ENCODE assay signal across 27 mouse cellular contexts in the genomic region with DNA sequence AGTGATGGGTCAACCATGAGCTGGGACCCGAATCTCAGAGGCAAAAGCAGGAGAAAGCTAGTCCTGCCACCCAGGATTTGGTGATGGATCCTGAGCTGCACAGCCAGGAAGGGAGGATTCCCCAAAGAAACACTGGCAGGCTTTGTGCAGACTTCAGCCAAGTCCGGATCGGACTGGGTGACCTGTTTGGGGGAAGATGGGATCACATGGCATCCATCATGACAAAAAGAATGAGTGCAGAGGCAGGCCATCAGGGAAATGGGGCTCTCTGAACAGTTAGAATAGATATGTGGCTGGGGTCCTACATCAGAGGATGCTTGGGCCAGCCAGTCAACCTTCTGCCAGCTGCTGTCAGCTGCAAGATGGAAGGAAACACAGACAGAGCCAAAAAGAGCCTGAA.
DNase-seq lines count a peak whose midpoint lies in the region; ATAC-seq and TF ChIP-seq lines count a peak whose summit lies in the region.
"Had no signal": no experiment of that assay in that cellular context is flagged by ENCODE, and none has a peak within 500 bp of the region (broad histone marks: within the 10 kb centered on the region; RNA-seq: fewer than 3 reads in every experiment).

No protein-coding gene starts in this region.

- no peak for TF ChIP-seq CTCF in cerebellum, adult 2 months (IDR thresholded peaks at IDR 0.05; ENCODE audit: borderline replicate concordance, insufficient read depth, low read depth, low read length)
- no peak for TF ChIP-seq CTCF in testis, adult 2 months (IDR thresholded peaks at IDR 0.05; ENCODE audit: control insufficient read depth, insufficient read depth, insufficient replicate concordance, low read depth, low read length)

- peak; percentile 27 to 29 for DNase-seq in cerebellum, postnatal 10 days
- DNase-seq in cerebellum, adult 2 months, result no peak
- DNase-seq in heart, adult 18-20 months, result peak; percentile 5 to 26
- no peak for DNase-seq in heart, postnatal 4 days
- no peak for DNase-seq in hindbrain, embryonic 11.5 days (ENCODE audit: low spot score)
- no peak for DNase-seq in testis, postnatal 14 days (ENCODE audit: low spot score)
- DNase-seq: adrenal gland, adult 8-10 months; adrenal gland, postnatal 25 days; cerebellum, adult 11-12 months; cerebellum, adult 9-10 months; cerebellum, postnatal 25 days; gastrocnemius, postnatal 10 days; gastrocnemius, postnatal 36 days; kidney, adult 18-20 months had no signal

- H3K36me3 ChIP-seq in hindbrain, embryonic 16.5 days (ENCODE audit: control insufficient read depth, insufficient read depth, low read length), result no peaks in the 10 kb centered on the region
- H3K36me3 ChIP-seq in hindbrain, embryonic 11.5 days (ENCODE audit: control insufficient read depth, insufficient read depth, low read length), result no peaks in the 10 kb centered on the region
- H3K36me3 ChIP-seq in testis, adult 2 months (ENCODE audit: control insufficient read depth, insufficient read depth, low read length), result no peaks in the 10 kb centered on the region
- H3K36me3 ChIP-seq: embryonic facial prominence, embryonic 12.5 days; embryonic facial prominence, embryonic 15.5 days; heart, embryonic 12.5 days; heart, embryonic 15.5 days; hindbrain, embryonic 10.5 days; hindbrain, embryonic 15.5 days had no signal

- H3K27me3 ChIP-seq in cerebellum, adult 2 months (ENCODE audit: control insufficient read depth, insufficient read depth, low read length), result no peaks in the 10 kb centered on the region
- no peaks in the 10 kb centered on the region for H3K27me3 ChIP-seq in hindbrain, embryonic 16.5 days (replicated peaks; ENCODE audit: control insufficient read depth, insufficient read depth, low read length)
- no peaks in the 10 kb centered on the region for H3K27me3 ChIP-seq in hindbrain, embryonic 11.5 days (ENCODE audit: control insufficient read depth, insufficient read depth, low read length)
- H3K27me3 ChIP-seq in testis, adult 2 months (ENCODE audit: control insufficient read depth, insufficient read depth, low read length), result no peaks in the 10 kb centered on the region
- H3K27me3 ChIP-seq: embryonic facial prominence, embryonic 12.5 days; embryonic facial prominence, embryonic 15.5 days; forebrain, embryonic 13.5 days; heart, embryonic 12.5 days; heart, embryonic 15.5 days; hindbrain, embryonic 15.5 days had no signal

- no peak overlapping the region for H3K4me2 ChIP-seq in hindbrain, embryonic 16.5 days (ENCODE audit: low read length)
- H3K4me2 ChIP-seq in hindbrain, embryonic 11.5 days (replicated peaks; ENCODE audit: low read depth, low read length), result no peak overlapping the region
- H3K4me2 ChIP-seq: embryonic facial prominence, embryonic 12.5 days; embryonic facial prominence, embryonic 15.5 days; forebrain, embryonic 13.5 days; heart, embryonic 12.5 days; heart, embryonic 15.5 days; hindbrain, embryonic 15.5 days had no signal

- WGBS in cerebellum, adult 2 months, result 35% methylated on average over 3 of the region's 3 CpGs
- WGBS in hindbrain, embryonic 16.5 days, result 77% methylated on average over 3 of the region's 3 CpGs
- 85% methylated on average over 3 of the region's 3 CpGs for WGBS in hindbrain, embryonic 11.5 days

- peak; percentile 52; the same call in 1 of the 2 replicates for ATAC-seq in hindbrain, embryonic 16.5 days
- no peak for ATAC-seq in hindbrain, embryonic 11.5 days (ENCODE audit: low FRiP score)
- ATAC-seq: activated CD4-positive, CD25-positive, alpha-beta regulatory T cell, adult 4 months; forebrain, embryonic 13.5 days; forebrain, embryonic 16.5 days; inflammation-experienced regulatory T-cells, adult 6 months; intestine, embryonic 16.5 days had no signal

- no peak overlapping the region for H3K9ac ChIP-seq in hindbrain, embryonic 16.5 days (ENCODE audit: low read depth, low read length)
- H3K9ac ChIP-seq in hindbrain, embryonic 11.5 days (ENCODE audit: low read depth, low read length), result no peak overlapping the region
- H3K9ac ChIP-seq: embryonic facial prominence, embryonic 12.5 days; embryonic facial prominence, embryonic 15.5 days; forebrain, embryonic 13.5 days; heart, embryonic 12.5 days; heart, embryonic 15.5 days; hindbrain, embryonic 15.5 days had no signal

- H3K9me3 ChIP-seq in hindbrain, embryonic 16.5 days (ENCODE audit: control insufficient read depth, low read length), result no peaks in the 10 kb centered on the region
- no peaks in the 10 kb centered on the region for H3K9me3 ChIP-seq in hindbrain, embryonic 11.5 days (ENCODE audit: control insufficient read depth, low read length)
- H3K9me3 ChIP-seq: embryonic facial prominence, embryonic 12.5 days; embryonic facial prominence, embryonic 15.5 days; forebrain, embryonic 13.5 days; heart, embryonic 12.5 days; heart, embryonic 15.5 days; hindbrain, embryonic 10.5 days; hindbrain, embryonic 15.5 days had no signal

- no peak overlapping the region for H3K27ac ChIP-seq in cerebellum, adult 2 months (ENCODE audit: insufficient read depth, low read length)
- H3K27ac ChIP-seq in hindbrain, embryonic 16.5 days (ENCODE audit: low read depth, low read length), result no peak overlapping the region
- H3K27ac ChIP-seq in hindbrain, embryonic 11.5 days (ENCODE audit: low read depth, low read length), result no peak overlapping the region
- no peak overlapping the region for H3K27ac ChIP-seq in testis, adult 2 months (ENCODE audit: control insufficient read depth, insufficient read depth, low read depth, low read length)
- H3K27ac ChIP-seq: embryonic facial prominence, embryonic 12.5 days; embryonic facial prominence, embryonic 15.5 days; forebrain, embryonic 13.5 days; heart, embryonic 15.5 days; hindbrain, embryonic 10.5 days; hindbrain, embryonic 15.5 days had no signal

- no peak for TF ChIP-seq POLR2A in cerebellum, adult 2 months (IDR thresholded peaks at IDR 0.05; ENCODE audit: borderline replicate concordance, insufficient read depth, low read length)
- TF ChIP-seq POLR2A in testis, adult 2 months (IDR thresholded peaks at IDR 0.05; ENCODE audit: control insufficient read depth, low read depth, low read length), result no peak

- H3K4me1 ChIP-seq in cerebellum, adult 2 months (ENCODE audit: control insufficient read depth, insufficient read depth, low read length), result no peaks in the 10 kb centered on the region
- no peaks in the 10 kb centered on the region for H3K4me1 ChIP-seq in hindbrain, embryonic 16.5 days (ENCODE audit: control insufficient read depth, insufficient read depth, low read depth, low read length)
- H3K4me1 ChIP-seq in hindbrain, embryonic 11.5 days (replicated peaks; ENCODE audit: control insufficient read depth, insufficient read depth, low read length), result no peaks in the 10 kb centered on the region
- H3K4me1 ChIP-seq in testis, adult 2 months (ENCODE audit: control insufficient read depth, insufficient read depth, low read length), result no peaks in the 10 kb centered on the region
- H3K4me1 ChIP-seq: embryonic facial prominence, embryonic 12.5 days; embryonic facial prominence, embryonic 15.5 days; forebrain, embryonic 13.5 days; heart, embryonic 12.5 days; heart, embryonic 15.5 days; hindbrain, embryonic 10.5 days; hindbrain, embryonic 15.5 days had no signal

- H3K4me3 ChIP-seq in cerebellum, adult 2 months (replicated peaks; ENCODE audit: insufficient read depth, low read depth, low read length), result no peak overlapping the region
- H3K4me3 ChIP-seq in hindbrain, embryonic 16.5 days (ENCODE audit: low read length), result no peak overlapping the region
- no peak overlapping the region for H3K4me3 ChIP-seq in hindbrain, embryonic 11.5 days (ENCODE audit: low read depth, low read length)
- H3K4me3 ChIP-seq in testis, adult 2 months (ENCODE audit: control insufficient read depth, low read depth, low read length), result peak overlapping the region; percentile 18
- H3K4me3 ChIP-seq: embryonic facial prominence, embryonic 12.5 days; embryonic facial prominence, embryonic 15.5 days; forebrain, embryonic 13.5 days; heart, embryonic 12.5 days; heart, embryonic 15.5 days; hindbrain, embryonic 10.5 days; hindbrain, embryonic 15.5 days had no signal

Comparison
In these comparisons a context has a peak if more than half of its experiments do, and no peak if none do; other contexts are left out.
1. DNase-seq: peak in cerebellum, postnatal 10 days (2 of 2) and heart, adult 18-20 months (2 of 2); none in cerebellum, adult 2 months (0 of 2), heart, postnatal 4 days (single experiment), hindbrain, embryonic 11.5 days (single experiment) and testis, postnatal 14 days (single experiment).